Mouse (Mus musculus): ENCODE results near the gene Dclk1. TPM values are rescaled to one million over a fixed set of nuclear protein-coding genes. Genes with fewer than 3 reads are reported as not detected.

Dclk1 gene
- total and polyA plus RNA-seq, 3 experiments: 1.2 to 5.6 (median 3.6) TPM

DNA sequence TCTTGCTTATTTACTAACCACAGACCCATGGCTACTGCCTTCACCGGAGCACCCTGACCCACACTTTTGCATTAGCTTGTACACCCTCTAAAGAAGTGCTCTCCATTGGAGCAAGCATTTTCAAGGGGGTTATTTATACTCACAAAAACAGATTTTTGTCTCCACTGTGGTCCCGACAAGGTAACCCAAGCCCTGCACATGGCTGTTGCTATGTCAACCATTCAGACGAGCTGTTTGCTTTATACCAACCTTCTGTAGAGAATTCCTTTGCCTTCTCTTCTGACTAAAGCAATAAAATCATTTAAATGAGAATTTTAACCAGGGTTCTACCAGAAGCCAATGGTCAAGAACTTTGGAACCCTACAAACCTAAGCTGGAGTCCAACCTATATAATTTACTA is 18.3 kb upstream of the Dclk1 start:
- DNase-seq: no peak
- intact Hi-C loops (cut with DNase I): no loop called here
- Histone ChIP-seq H3K36me3 (ENCODE audit: control insufficient read depth, insufficient read depth, low read length) (no peaks in the 10 kb centered on the region), H3K79me2 (replicated peaks; ENCODE audit: control insufficient read depth, insufficient read depth, low read length) (no peaks in the 10 kb centered on the region), H3K4me3 (no peak overlapping the region), H3K27ac (no peak overlapping the region), H3K9ac (ENCODE audit: low read depth, low read length) (no peak overlapping the region), H3K27me3 (ENCODE audit: control insufficient read depth, insufficient read depth, low read length) (no peaks in the 10 kb centered on the region), H3K4me1 (ENCODE audit: control insufficient read depth, insufficient read depth, low read length) (no peaks in the 10 kb centered on the region)
- TF ChIP-seq POLR2A (IDR thresholded peaks at IDR 0.05; ENCODE audit: insufficient read depth, low read depth, low read length) (no peak), EP300 (IDR thresholded peaks at IDR 0.05; ENCODE audit: insufficient read depth, low read depth, low read length) (no peak), CTCF (IDR thresholded peaks at IDR 0.05) (no peak)
- WGBS: 89% methylated on average over 3 of the region's 3 CpGs

DNA sequence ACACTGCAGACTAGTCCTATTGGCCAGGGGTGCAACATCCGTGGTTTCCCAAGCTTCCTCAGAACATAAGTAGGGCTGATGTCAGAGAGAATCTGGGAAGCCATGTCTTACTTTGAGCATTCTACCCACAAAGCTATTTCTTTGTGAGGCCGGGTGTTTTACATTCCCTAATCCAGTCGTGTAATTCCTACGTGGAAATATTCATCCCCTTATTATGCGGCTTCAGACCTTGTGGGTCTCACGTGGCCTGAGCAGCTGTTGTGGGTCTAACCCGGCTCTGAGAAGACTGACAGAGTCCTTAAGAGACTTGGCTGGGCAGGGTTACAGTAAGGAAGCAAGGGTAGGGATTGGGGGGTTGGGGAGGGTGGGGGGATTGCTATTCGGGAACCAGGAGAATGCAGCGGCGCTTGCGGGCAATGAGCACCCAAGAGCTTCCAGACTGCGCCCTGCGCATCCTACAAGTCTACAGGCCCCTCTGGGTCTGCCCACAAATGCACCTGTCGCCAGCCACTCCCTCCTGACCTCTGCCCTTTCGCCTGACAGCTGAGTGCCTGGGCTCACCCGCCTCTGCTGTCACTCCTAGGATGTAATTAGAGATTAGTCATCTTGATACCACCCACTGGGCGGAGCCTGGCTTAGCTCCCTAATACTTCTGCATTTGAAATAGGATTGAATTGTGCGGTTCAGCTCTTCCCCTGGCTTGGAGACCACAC is 15.5 kb upstream of the Dclk1 start:
- WGBS: 50% methylated on average over 18 of the region's 18 CpGs
- Histone ChIP-seq H3K4me1 (ENCODE audit: control insufficient read depth, insufficient read depth, low read length) (no peaks in the 10 kb centered on the region), H3K79me2 (replicated peaks; ENCODE audit: control insufficient read depth, insufficient read depth, low read length) (no peaks in the 10 kb centered on the region), H3K27me3 (ENCODE audit: control insufficient read depth, insufficient read depth, low read length) (no peaks in the 10 kb centered on the region), H3K4me3 (no peak overlapping the region), H3K36me3 (ENCODE audit: control insufficient read depth, insufficient read depth, low read length) (no peaks in the 10 kb centered on the region), H3K9ac (ENCODE audit: low read depth, low read length) (no peak overlapping the region), H3K27ac (no peak overlapping the region)
- intact Hi-C loops (cut with DNase I): no loop called here
- TF ChIP-seq EP300 (IDR thresholded peaks at IDR 0.05; ENCODE audit: insufficient read depth, low read depth, low read length) (no peak), CTCF (IDR thresholded peaks at IDR 0.05) (no peak), POLR2A (IDR thresholded peaks at IDR 0.05; ENCODE audit: insufficient read depth, low read depth, low read length) (no peak)
- DNase-seq: no peak

DNA sequence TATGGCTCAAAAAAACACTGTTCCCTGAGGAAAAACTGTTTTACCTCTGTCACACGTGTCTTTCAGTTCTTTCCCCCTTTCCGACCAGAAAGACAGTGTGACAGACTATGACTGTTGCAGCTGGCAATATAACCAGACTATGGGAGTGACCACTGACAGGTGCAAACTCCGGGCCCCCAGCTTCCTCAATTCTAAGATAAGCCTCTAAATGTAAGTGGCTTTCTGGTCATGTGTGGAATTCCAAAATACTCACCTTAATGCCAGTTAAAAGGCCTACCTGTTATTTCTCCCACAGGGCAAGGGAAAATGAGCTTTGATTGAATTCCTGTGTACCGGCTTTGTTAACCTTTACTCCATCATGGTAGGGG is 15.0 kb upstream of the Dclk1 start:
- Histone ChIP-seq H3K27ac (no peak overlapping the region), H3K4me1 (ENCODE audit: control insufficient read depth, insufficient read depth, low read length) (no peaks in the 10 kb centered on the region), H3K9ac (ENCODE audit: low read depth, low read length) (no peak overlapping the region), H3K79me2 (replicated peaks; ENCODE audit: control insufficient read depth, insufficient read depth, low read length) (no peaks in the 10 kb centered on the region), H3K4me3 (no peak overlapping the region), H3K36me3 (ENCODE audit: control insufficient read depth, insufficient read depth, low read length) (no peaks in the 10 kb centered on the region), H3K27me3 (ENCODE audit: control insufficient read depth, insufficient read depth, low read length) (no peaks in the 10 kb centered on the region)
- intact Hi-C loops (cut with DNase I): no loop called here
- WGBS: 45% methylated on average over 4 of the region's 4 CpGs
- no peak for TF ChIP-seq CTCF (IDR thresholded peaks at IDR 0.05)
- no peak for DNase-seq

- Histone ChIP-seq H3K27me3 (ENCODE audit: control insufficient read depth, insufficient read depth, low read length) (no peaks in the 10 kb centered on the region; the same call in 1 of the 2 replicates), H3K4me3 (peak overlapping the region; percentile 41), H3K36me3 (ENCODE audit: control insufficient read depth, insufficient read depth, low read length) (no peaks in the 10 kb centered on the region), H3K4me1 (ENCODE audit: control insufficient read depth, insufficient read depth, low read length) (no peaks in the 10 kb centered on the region; the same call in 1 of the 2 replicates), H3K9ac (ENCODE audit: low read depth, low read length) (peak overlapping the region; percentile 60), H3K79me2 (replicated peaks; ENCODE audit: control insufficient read depth, insufficient read depth, low read length) (no peaks in the 10 kb centered on the region), H3K27ac (peak overlapping the region; percentile 33)
- WGBS: 1% methylated on average over 43 of the region's 45 CpGs
- intact Hi-C loops (cut with DNase I): loop anchor here (10.0 kb wide), 1 partner anchor 102 kb away; no protein-coding TSS in a partner anchor
- DNase-seq: peak; percentile 82 to 87
- TF ChIP-seq CTCF (IDR thresholded peaks at IDR 0.05) (peak; percentile 40), EP300 (IDR thresholded peaks at IDR 0.05; ENCODE audit: insufficient read depth, low read depth, low read length) (no peak), POLR2A (IDR thresholded peaks at IDR 0.05; ENCODE audit: insufficient read depth, low read depth, low read length) (peak; percentile 59; the same call in 1 of the 2 replicates)
Measured at GRCm38 (mm10) chr3:55242422-55243055, 375 bp downstream of the Dclk1 start.

DNA sequence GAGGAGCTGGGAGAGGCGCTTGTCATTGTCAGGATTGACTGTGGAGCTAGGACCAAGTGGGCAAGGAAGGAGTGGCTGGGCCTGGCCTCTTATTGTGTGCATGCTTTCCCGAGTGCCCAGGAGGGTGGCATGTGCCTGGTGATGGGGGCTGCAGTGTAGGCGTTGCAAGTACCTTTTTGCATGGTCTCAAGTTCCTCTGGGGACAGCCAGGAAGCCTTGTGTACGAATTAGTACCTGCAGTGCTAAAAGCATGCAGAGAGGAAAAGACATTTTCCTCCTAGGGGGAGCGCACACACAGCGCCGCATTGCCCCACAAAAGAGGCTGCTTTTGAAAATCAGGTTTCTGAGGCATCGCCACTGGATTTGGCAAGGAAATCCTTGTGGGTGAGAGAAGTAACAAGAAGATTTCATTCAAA is 900 bp downstream of the Dclk1 start:
- intact Hi-C loops (cut with DNase I): loop anchor here (10.0 kb wide), 1 partner anchor 102 kb away; no protein-coding TSS in a partner anchor
- peak overlapping the region; percentile 41 for H3K4me3 ChIP-seq
- no peaks in the 10 kb centered on the region for H3K36me3 ChIP-seq (ENCODE audit: control insufficient read depth, insufficient read depth, low read length)
- H3K27me3 ChIP-seq (ENCODE audit: control insufficient read depth, insufficient read depth, low read length): no peaks in the 10 kb centered on the region; the same call in 1 of the 2 replicates
- TF ChIP-seq CTCF (IDR thresholded peaks at IDR 0.05) (no peak), EP300 (IDR thresholded peaks at IDR 0.05; ENCODE audit: insufficient read depth, low read depth, low read length) (no peak), POLR2A (IDR thresholded peaks at IDR 0.05; ENCODE audit: insufficient read depth, low read depth, low read length) (no peak)
- no peak overlapping the region; the same call in 1 of the 2 replicates for H3K27ac ChIP-seq
- no peaks in the 10 kb centered on the region for H3K79me2 ChIP-seq (replicated peaks; ENCODE audit: control insufficient read depth, insufficient read depth, low read length)
- no peak overlapping the region for H3K9ac ChIP-seq (ENCODE audit: low read depth, low read length)
- 9% methylated on average over 8 of the region's 8 CpGs for WGBS
- no peak for DNase-seq
- H3K4me1 ChIP-seq (ENCODE audit: control insufficient read depth, insufficient read depth, low read length): no peaks in the 10 kb centered on the region; the same call in 1 of the 2 replicates

- no peak for DNase-seq
- Histone ChIP-seq H3K27ac (no peak overlapping the region), H3K79me2 (replicated peaks; ENCODE audit: control insufficient read depth, insufficient read depth, low read length) (no peaks in the 10 kb centered on the region), H3K4me1 (ENCODE audit: control insufficient read depth, insufficient read depth, low read length) (no peaks in the 10 kb centered on the region; the same call in 1 of the 2 replicates), H3K9ac (ENCODE audit: low read depth, low read length) (no peak overlapping the region), H3K4me3 (no peak overlapping the region), H3K36me3 (ENCODE audit: control insufficient read depth, insufficient read depth, low read length) (no peaks in the 10 kb centered on the region), H3K27me3 (ENCODE audit: control insufficient read depth, insufficient read depth, low read length) (no peaks in the 10 kb centered on the region; the same call in 1 of the 2 replicates)
- intact Hi-C loops (cut with DNase I): loop anchor here (10.0 kb wide), 1 partner anchor 101 kb away; no protein-coding TSS in a partner anchor
- no peak for TF ChIP-seq CTCF (IDR thresholded peaks at IDR 0.05)
- no peak for TF ChIP-seq POLR2A (IDR thresholded peaks at IDR 0.05; ENCODE audit: insufficient read depth, low read depth, low read length)
- TF ChIP-seq EP300 (IDR thresholded peaks at IDR 0.05; ENCODE audit: insufficient read depth, low read depth, low read length): no peak
- 68% methylated on average over 6 of the region's 6 CpGs for WGBS
Measured at GRCm38 (mm10) chr3:55244087-55244486, 1.9 kb downstream of the Dclk1 start.

Data from heart, adult 2 months (tissue).